Mouse (Mus musculus) neural tube, embryonic 11.5 days (tissue): Measurements from ENCODE around the gene Gm3285. TPM values are rescaled to one million over a fixed set of nuclear protein-coding genes. Genes with fewer than 3 reads are reported as not detected.
A peak's percentile ranks its signal among the peaks of the same experiment; 100 is the strongest.

Source experiments
- ATAC-seq: fragments of 200-750 bp; cut with Nextera tagmentation; 2 replicates; pipeline ENCODE4 v1.8.0; 2017; ENCODE audit warnings: moderate number of reproducible peaks, mild to moderate bottlenecking, moderate TSS enrichment, moderate library complexity; ENCODE audit not compliant: insufficient read depth, low FRiP score, low TSS enrichment
- DNase-seq: peaks from one replicate; pipeline ENCODE4 v3.0.0-alpha.2; 2015; ENCODE audit warnings: low spot score
- H3K27ac ChIP-seq: fragments of 300-500 bp; sonication (generic); 2 replicates; pipeline ENCODE4 v1.5.1; 2014; ENCODE audit warnings: low read depth, mild to moderate bottlenecking, low read length
- H3K27me3 ChIP-seq: fragments of 300-500 bp; sonication (generic); 2 replicates; pipeline ENCODE4 v1.6.1; 2014; ENCODE audit warnings: mild to moderate bottlenecking, low read length, mixed read lengths; ENCODE audit not compliant: control insufficient read depth, insufficient read depth
- H3K36me3 ChIP-seq: fragments of 300-500 bp; sonication (generic); 2 replicates; pipeline ENCODE4 v1.6.1; 2014; ENCODE audit warnings: mild to moderate bottlenecking, low read length, moderate library complexity, mixed read lengths; ENCODE audit not compliant: control insufficient read depth, insufficient read depth
- H3K4me1 ChIP-seq: fragments of 300-500 bp; sonication (generic); 2 replicates; pipeline ENCODE4 v1.6.1; 2014; ENCODE audit warnings: low read length, mixed read lengths; ENCODE audit not compliant: control insufficient read depth, insufficient read depth
- H3K4me2 ChIP-seq: fragments of 300-500 bp; sonication (generic); 2 replicates; pipeline ENCODE4 v1.6.1; 2014; ENCODE audit warnings: low read depth, mild to moderate bottlenecking, moderate library complexity
- H3K4me3 ChIP-seq: fragments of 300-500 bp; sonication (generic); 2 replicates; pipeline ENCODE4 v1.5.1; 2014; ENCODE audit warnings: low read depth, low read length
- H3K9ac ChIP-seq: fragments of 300-500 bp; sonication (generic); 2 replicates; pipeline ENCODE4 v1.6.1; 2014; ENCODE audit warnings: mild to moderate bottlenecking, low read length
- H3K9me3 ChIP-seq: fragments of 300-500 bp; sonication (generic); 2 replicates; pipeline ENCODE4 v1.6.1; 2016; ENCODE audit warnings: low read length; ENCODE audit not compliant: control insufficient read depth
- WGBS: fragments of 180-500 bp; shearing (Covaris S2); extraction: QIAGEN DNeasy Blood & Tissue Kit; methylation state at CpG from one replicate; pipeline ENCODE4 v1.1.7; 2014; 5-methylcytosine and 5-hydroxymethylcytosine counted together
- polyA plus RNA-seq: library from polyadenylated mRNA; unstranded; fragments of >200 nt; fragmentation: Nextera tagmentation; extraction: Ambion mirVana; gene quantifications from 2 replicates; pipeline ENCODE4 v1.2.1, GENCODE M21; 2014

Gene Gm3285
- polyA plus RNA-seq, result not detected in 2 replicates

- H3K36me3 ChIP-seq, result no peaks in the 10 kb centered on the region
Measured at GRCm38 (mm10) chr10:77861675-77862074, at the start of gene Gm3285. TSS of gene Gm3285 (plus strand) at chr10:77861975.

DNA sequence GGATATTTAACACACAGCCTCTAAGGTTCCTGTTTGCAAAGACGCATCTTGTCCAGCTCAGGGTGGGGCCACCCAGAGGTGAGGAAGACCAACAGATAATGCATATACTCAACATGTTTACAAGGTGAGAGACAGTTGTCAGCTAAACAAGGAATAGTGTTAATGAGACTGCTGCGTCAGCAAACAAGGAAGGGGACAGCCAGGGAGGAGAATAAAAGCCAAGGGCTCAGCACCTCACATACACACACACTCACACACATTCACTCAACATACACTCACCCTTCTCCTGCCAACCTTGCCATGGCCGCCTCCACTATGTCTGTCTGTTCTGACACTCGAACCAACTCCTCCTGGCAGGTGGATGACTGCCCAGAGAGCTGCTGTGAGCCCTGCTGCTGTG is 47.4 kb upstream of the Gm3285 start, which contains the start of gene Gm2696:
TSS of gene Gm2696 (plus strand) at position 301 of the 400 bp plus-strand sequence.
- Histone ChIP-seq H3K27ac (no peak within 1 kb of the TSS), H3K4me3 (no peak within 1 kb of the TSS), H3K4me1 (no peaks in the 10 kb centered on the region), H3K9me3 (no peaks in the 10 kb centered on the region), H3K9ac (no peak within 1 kb of the TSS), H3K27me3 (no peaks in the 10 kb centered on the region), H3K36me3 (no peaks in the 10 kb centered on the region), H3K4me2 (no peak within 1 kb of the TSS)
- 59% methylated on average over 4 of the region's 4 CpGs for WGBS
- no peak for ATAC-seq
- no peak for DNase-seq

More at GRCm38 (mm10) chr10:77861675-77862074, at the start of gene Gm3285:
- Histone ChIP-seq H3K4me3 (no peak within 1 kb of the TSS), H3K9me3 (no peaks in the 10 kb centered on the region), H3K27me3 (no peaks in the 10 kb centered on the region), H3K4me1 (no peaks in the 10 kb centered on the region), H3K27ac (no peak within 1 kb of the TSS), H3K9ac (no peak within 1 kb of the TSS), H3K4me2 (no peak within 1 kb of the TSS)
- DNase-seq (no peak), ATAC-seq (no peak)
- WGBS, result 62% methylated on average over 7 of the region's 7 CpGs

DNA sequence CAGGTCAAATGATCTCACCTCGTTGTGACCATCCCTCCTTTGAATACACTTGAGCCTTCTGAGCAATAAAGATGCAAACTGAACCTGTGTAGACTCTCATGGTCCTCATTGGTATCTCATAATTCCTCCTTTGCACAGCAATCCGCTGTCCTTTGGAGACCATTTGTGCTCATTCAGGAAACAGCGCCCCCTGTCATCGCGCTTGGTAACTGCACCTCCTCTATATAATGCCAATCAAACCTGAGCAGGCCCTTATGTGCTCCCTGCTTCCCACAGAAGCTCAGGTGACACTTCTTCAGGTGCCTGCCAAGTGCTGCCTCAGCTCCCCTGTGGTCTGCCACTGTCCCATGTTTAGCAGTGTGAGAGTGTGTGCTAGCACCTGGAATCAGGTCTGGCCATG is 46.3 kb upstream of the Gm3285 start:
- no peak overlapping the region for H3K4me2 ChIP-seq
- H3K9me3 ChIP-seq, result no peaks in the 10 kb centered on the region
- 28% methylated on average over 5 of the region's 5 CpGs for WGBS
- no peaks in the 10 kb centered on the region for H3K36me3 ChIP-seq
- H3K27me3 ChIP-seq, result no peaks in the 10 kb centered on the region
- ATAC-seq (no peak), DNase-seq (peak; percentile 35)
- H3K9ac ChIP-seq, result no peak overlapping the region
- H3K4me3 ChIP-seq, result no peak overlapping the region
- H3K4me1 ChIP-seq, result no peaks in the 10 kb centered on the region
- H3K27ac ChIP-seq, result no peak overlapping the region

- H3K4me2 ChIP-seq, result no peak overlapping the region
- no peak overlapping the region for H3K9ac ChIP-seq
- H3K4me3 ChIP-seq, result no peak overlapping the region
- ATAC-seq (no peak), DNase-seq (no peak)
- H3K4me1 ChIP-seq, result no peaks in the 10 kb centered on the region
- H3K27ac ChIP-seq, result no peak overlapping the region
- H3K36me3 ChIP-seq, result no peaks in the 10 kb centered on the region
- no peaks in the 10 kb centered on the region for H3K9me3 ChIP-seq
- 95% methylated on average over 4 of the region's 4 CpGs for WGBS
- H3K27me3 ChIP-seq, result no peaks in the 10 kb centered on the region
Measured at GRCm38 (mm10) chr10:77818523-77818922, 43.3 kb upstream of the Gm3285 start.

DNA sequence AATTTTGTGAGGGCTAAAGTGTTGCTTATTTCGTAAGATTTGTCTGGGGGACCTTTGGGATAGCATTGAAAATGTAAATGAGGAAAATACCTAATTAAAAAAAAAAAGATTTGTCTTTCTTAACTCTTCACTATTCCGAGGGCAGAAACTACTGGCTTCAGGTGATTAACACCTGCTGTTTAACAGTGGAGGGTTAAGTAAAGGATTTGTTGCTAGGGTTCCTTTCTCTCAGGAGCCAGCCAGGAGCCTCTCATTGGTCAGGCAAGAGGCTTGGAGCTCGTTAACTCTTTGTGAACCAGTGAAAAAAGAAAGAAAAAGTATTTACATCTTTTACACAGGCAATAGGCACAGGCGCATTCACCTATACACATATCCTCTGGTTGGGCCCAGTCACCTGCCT is 42.6 kb upstream of the Gm3285 start:
- Histone ChIP-seq H3K9me3 (no peaks in the 10 kb centered on the region), H3K9ac (no peak overlapping the region), H3K36me3 (no peaks in the 10 kb centered on the region), H3K4me1 (no peaks in the 10 kb centered on the region), H3K27ac (no peak overlapping the region), H3K4me3 (no peak overlapping the region), H3K27me3 (no peaks in the 10 kb centered on the region), H3K4me2 (no peak overlapping the region)
- ATAC-seq (no peak), DNase-seq (no peak)
- WGBS, result 53% methylated on average over 4 of the region's 4 CpGs

DNA sequence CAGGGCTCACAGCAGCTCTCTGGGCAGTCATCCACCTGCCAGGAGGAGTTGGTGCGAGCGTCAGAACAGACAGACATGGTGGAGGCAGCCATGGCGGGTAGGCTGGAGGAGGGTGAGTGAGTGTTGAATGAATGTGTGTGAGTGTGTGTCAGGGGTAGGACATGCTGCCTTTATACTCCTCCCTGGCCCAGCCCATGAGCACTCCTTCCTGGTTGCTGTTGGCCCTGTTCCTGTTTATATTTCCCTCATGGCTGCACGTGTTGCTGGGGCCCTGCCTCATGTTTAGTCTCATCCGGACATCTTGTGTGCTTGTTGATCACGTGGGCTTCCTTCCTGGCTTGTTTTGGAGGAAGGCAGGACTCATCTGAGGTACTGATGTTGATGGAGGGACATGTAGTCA is 34.8 kb upstream of the Gm3285 start, which contains the start of gene Krtap10-4:
TSS of gene Krtap10-4 (minus strand) at position 145 of the 400 bp plus-strand sequence.
- H3K4me3 ChIP-seq, result no peak within 1 kb of the TSS
- DNase-seq, result no peak
- WGBS, result 76% methylated on average over 6 of the region's 6 CpGs

GRCm38 (mm10) chr10:77835647-77836046 is 26.1 kb upstream of the Gm3285 start, which contains the start of gene Krtap10-10:
TSS of gene Krtap10-10 (plus strand) at chr10:77835947.
- Histone ChIP-seq H3K4me2 (no peak within 1 kb of the TSS), H3K9me3 (no peaks in the 10 kb centered on the region), H3K27me3 (no peaks in the 10 kb centered on the region), H3K27ac (no peak within 1 kb of the TSS), H3K36me3 (no peaks in the 10 kb centered on the region), H3K4me3 (no peak within 1 kb of the TSS), H3K9ac (no peak within 1 kb of the TSS), H3K4me1 (no peaks in the 10 kb centered on the region)
- DNase-seq (no peak), ATAC-seq (no peak)
- 76% methylated on average over 9 of the region's 9 CpGs for WGBS

More for the DNA sequence above, 34.8 kb upstream of the Gm3285 start, which contains the start of gene Krtap10-4:
- H3K36me3 ChIP-seq, result no peaks in the 10 kb centered on the region
- no peaks in the 10 kb centered on the region for H3K4me1 ChIP-seq
- no peak within 1 kb of the TSS for H3K4me2 ChIP-seq
- H3K9ac ChIP-seq, result no peak within 1 kb of the TSS
- H3K27ac ChIP-seq, result no peak within 1 kb of the TSS
- ATAC-seq, result no peak
- no peaks in the 10 kb centered on the region for H3K27me3 ChIP-seq
- no peaks in the 10 kb centered on the region for H3K9me3 ChIP-seq

DNA sequence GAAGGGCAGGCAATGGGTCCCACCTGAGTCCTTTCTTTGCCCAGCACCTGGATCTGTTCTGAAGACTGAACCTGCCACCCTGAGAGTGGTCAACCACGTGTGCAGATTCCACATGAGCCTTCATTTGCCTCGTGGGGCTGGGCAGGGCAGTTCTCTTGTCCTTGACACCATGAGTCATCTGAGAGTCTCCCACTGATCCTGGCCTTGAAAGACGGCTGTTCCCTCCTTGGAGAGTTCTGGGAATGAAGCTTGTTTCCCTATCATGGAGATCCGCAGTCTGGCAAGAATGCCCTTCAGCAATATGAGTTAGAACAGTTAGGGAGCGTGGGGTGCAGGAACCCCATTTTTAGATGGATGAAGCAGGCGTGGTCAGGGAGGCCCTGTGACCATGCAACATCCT is 22.8 kb upstream of the Gm3285 start:
- no peaks in the 10 kb centered on the region for H3K36me3 ChIP-seq
- no peak overlapping the region for H3K27ac ChIP-seq
- WGBS, result 80% methylated on average over 6 of the region's 6 CpGs
- no peak overlapping the region for H3K4me3 ChIP-seq
- no peak for DNase-seq
- no peaks in the 10 kb centered on the region for H3K9me3 ChIP-seq
- no peak overlapping the region for H3K9ac ChIP-seq
- no peak for ATAC-seq
- no peaks in the 10 kb centered on the region for H3K27me3 ChIP-seq
- no peak overlapping the region for H3K4me2 ChIP-seq
- no peaks in the 10 kb centered on the region for H3K4me1 ChIP-seq

DNA sequence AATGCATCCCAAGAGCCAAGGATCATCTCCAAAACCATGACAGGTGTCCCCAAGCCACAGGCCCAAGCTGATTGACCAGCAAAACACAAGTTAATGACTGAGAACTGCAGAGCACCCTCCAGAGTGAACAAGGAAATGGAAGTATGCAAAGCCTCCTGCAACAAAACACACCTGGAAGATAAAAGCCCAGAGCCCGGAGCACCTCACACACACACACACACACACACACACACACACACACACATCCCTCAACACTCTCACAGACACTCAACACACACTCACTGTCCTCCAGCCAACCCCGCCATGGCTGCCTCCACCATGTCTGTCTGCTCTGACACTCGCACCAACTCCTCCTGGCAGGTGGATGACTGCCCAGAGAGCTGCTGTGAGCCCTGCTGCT is 15.3 kb upstream of the Gm3285 start, which contains the start of gene Gm36176:
TSS of gene Gm36176 (plus strand) at position 301 of the 400 bp plus-strand sequence.
- WGBS, result 96% methylated on average over 3 of the region's 3 CpGs

More for the DNA sequence above, 15.3 kb upstream of the Gm3285 start, which contains the start of gene Gm36176:
- no peak within 1 kb of the TSS for H3K27ac ChIP-seq
- H3K4me2 ChIP-seq, result no peak within 1 kb of the TSS
- no peak within 1 kb of the TSS for H3K9ac ChIP-seq
- H3K27me3 ChIP-seq, result no peaks in the 10 kb centered on the region
- ATAC-seq (no peak), DNase-seq (no peak)
- H3K9me3 ChIP-seq, result no peaks in the 10 kb centered on the region
- H3K4me1 ChIP-seq, result no peaks in the 10 kb centered on the region
- H3K4me3 ChIP-seq, result no peak within 1 kb of the TSS
- H3K36me3 ChIP-seq, result no peaks in the 10 kb centered on the region
